Mouse (Mus musculus): ENCODE measurements at regions not wholly inside any gene's neighbourhood (a gene's known extent, or its start where the extent isn't known, plus 50 kb on each side); places are given as distances from the start of the nearest gene placed in this dataset.

DNA sequence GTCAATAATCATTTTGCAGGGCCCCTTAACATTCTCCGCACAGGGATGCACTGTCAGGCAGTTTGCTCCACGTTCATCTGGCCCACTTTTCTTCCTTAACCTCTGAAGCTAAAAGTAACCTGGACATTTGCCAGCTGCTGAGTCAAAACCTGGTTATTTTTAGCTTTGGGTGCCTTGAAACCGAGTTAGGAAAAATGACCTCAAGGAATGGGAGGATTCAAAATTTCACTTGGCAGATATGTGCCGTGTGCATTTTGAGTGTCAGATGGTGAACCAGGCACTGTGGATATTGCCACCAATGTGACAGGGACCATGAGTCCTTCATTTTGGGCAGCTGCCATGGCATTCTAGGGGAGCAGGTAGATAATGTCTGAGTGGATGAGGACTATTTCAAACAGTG is 387.8 kb downstream of the Slc4a3 start:
- TF ChIP-seq MYC (IDR thresholded peaks at IDR 0.05; ENCODE audit: low read depth, low read length) = no peak
- no peak for TF ChIP-seq POLR2A (IDR thresholded peaks at IDR 0.05; ENCODE audit: low read depth, low read length)
- no peak for TF ChIP-seq USF2 (conservative IDR thresholded peaks at IDR 0.05; ENCODE audit: low read depth, low read length)
- TF ChIP-seq CTCF (conservative IDR thresholded peaks at IDR 0.05 in 1 of 2, IDR thresholded peaks at IDR 0.05 in 1 of 2; ENCODE audit: low read depth in 2 of 2, low read length in 2 of 2) = no peak
- TF ChIP-seq EP300 (IDR thresholded peaks at IDR 0.05; ENCODE audit: low read length) = no peak
- TF ChIP-seq ZC3H11A (IDR thresholded peaks at IDR 0.05; ENCODE audit: low read depth, low read length) = no peak
- no peak for TF ChIP-seq JUND (conservative IDR thresholded peaks at IDR 0.05; ENCODE audit: low read depth, low read length)

Data from CH12.LX (cell line).